Mouse (Mus musculus): Measurements from ENCODE around the gene Endov.

Endov gene

GRCm38 (mm10) chr11:119551468-119551867 lies 60.3 kb downstream of the Endov start:
- Histone ChIP-seq H3K27me3 (ENCODE audit: insufficient read depth, low read length) (peaks cover 96% of the 10 kb centered on the region), H3K9me3 (ENCODE audit: low read length) (no peaks in the 10 kb centered on the region), H3K4me3 (replicated peaks; ENCODE audit: low read length) (no peak overlapping the region), H3K4me1 (replicated peaks; ENCODE audit: low read depth, low read length) (peaks cover 30% of the 10 kb centered on the region), H3K36me3 (ENCODE audit: insufficient read depth, low read length) (no peaks in the 10 kb centered on the region)
- TF ChIP-seq CTCF (conservative IDR thresholded peaks at IDR 0.05; ENCODE audit: low read length) (no peak), NANOG (IDR thresholded peaks at IDR 0.05; ENCODE audit: borderline replicate concordance, low read length) (no peak), POU5F1 (IDR thresholded peaks at IDR 0.05; ENCODE audit: borderline replicate concordance, low read length) (no peak)

- Histone ChIP-seq H3K27me3 (ENCODE audit: insufficient read depth, low read length) (peaks cover 96% of the 10 kb centered on the region), H3K4me3 (replicated peaks; ENCODE audit: low read length) (no peak overlapping the region), H3K4me1 (replicated peaks; ENCODE audit: low read depth, low read length) (peaks cover 28% of the 10 kb centered on the region), H3K36me3 (ENCODE audit: insufficient read depth, low read length) (no peaks in the 10 kb centered on the region), H3K9me3 (ENCODE audit: low read length) (no peaks in the 10 kb centered on the region)
- TF ChIP-seq NANOG (IDR thresholded peaks at IDR 0.05; ENCODE audit: borderline replicate concordance, low read length) (no peak), POU5F1 (IDR thresholded peaks at IDR 0.05; ENCODE audit: borderline replicate concordance, low read length) (no peak), CTCF (conservative IDR thresholded peaks at IDR 0.05; ENCODE audit: low read length) (no peak)
Observed at GRCm38 (mm10) chr11:119552301-119552700, 61.2 kb downstream of the Endov start.

DNA sequence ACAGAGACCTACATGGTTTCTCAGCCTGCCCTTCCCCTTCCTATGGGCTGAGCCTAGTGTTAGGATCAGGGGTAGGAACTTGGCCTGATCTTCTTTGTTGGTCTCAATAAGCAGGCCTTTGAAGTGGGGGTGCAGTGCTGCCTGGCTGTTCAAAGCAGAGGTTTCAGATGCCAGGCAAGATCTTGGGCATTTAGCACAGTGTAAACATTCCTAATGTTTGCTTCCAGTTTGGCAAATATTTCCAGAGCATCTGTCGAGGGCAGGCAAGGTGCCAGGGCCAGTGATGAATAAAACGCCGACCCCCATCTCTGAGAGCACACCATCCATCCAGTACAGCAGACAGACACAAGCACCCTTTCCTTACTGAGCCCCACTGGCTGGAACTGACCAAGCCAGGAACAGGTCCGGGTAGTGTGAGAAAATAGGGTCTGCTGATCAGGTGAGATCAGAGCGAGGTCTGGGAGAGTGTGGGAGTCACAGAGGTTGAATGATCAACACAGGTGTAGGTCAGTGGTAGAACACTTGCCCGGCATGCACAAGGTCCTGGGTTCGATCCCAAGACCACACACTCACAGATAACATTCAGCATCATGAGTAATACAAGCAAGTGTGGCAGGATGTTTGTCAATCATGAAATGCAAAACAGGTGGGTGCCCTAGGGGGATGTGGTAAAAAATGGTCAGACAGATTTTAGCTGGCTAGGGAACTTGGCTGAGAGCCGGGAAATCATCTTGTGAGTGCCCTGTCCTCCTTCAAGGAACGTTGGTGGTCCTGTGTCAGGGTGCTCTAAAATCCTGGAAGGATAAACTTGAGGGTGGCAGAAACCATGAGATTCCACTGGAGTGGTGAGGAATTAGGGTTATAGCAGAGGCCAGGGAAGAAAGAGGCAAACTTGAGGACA lies 62.0 kb downstream of the Endov start:
- peaks cover 89% of the 10 kb centered on the region for H3K27me3 ChIP-seq (ENCODE audit: insufficient read depth, low read length)
- no peak for TF ChIP-seq POU5F1 (IDR thresholded peaks at IDR 0.05; ENCODE audit: borderline replicate concordance, low read length)
- no peak for TF ChIP-seq CTCF (conservative IDR thresholded peaks at IDR 0.05; ENCODE audit: low read length)
- TF ChIP-seq NANOG (IDR thresholded peaks at IDR 0.05; ENCODE audit: borderline replicate concordance, low read length), result no peak
- no peaks in the 10 kb centered on the region for H3K9me3 ChIP-seq (ENCODE audit: low read length)
- H3K4me3 ChIP-seq (replicated peaks; ENCODE audit: low read length), result no peak overlapping the region
- no peaks in the 10 kb centered on the region for H3K36me3 ChIP-seq (ENCODE audit: insufficient read depth, low read length)
- peaks cover 33% of the 10 kb centered on the region for H3K4me1 ChIP-seq (replicated peaks; ENCODE audit: low read depth, low read length)

DNA sequence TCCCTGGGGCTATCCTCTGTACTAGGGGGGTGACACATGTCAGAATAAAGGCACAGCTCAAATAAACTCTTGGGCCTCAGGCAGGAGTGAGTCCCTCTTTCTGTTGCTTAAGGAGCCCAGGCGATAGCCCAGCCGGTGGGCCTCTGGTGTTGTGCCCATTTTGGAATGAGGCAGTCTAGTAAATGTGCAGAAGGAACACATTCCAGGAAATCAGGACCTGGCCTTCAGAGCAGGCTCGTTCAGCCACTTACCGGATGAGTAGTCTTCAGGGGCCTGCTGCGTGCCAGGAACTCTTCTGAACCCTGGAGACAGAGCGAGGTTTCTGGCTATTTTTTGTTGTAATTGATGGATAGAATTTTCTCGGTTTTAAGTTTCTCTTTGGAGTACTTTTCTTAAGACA lies 63.6 kb downstream of the Endov start:
- peaks cover 76% of the 10 kb centered on the region for H3K27me3 ChIP-seq (ENCODE audit: insufficient read depth, low read length)
- H3K36me3 ChIP-seq (ENCODE audit: insufficient read depth, low read length), result no peaks in the 10 kb centered on the region
- peaks cover 33% of the 10 kb centered on the region for H3K4me1 ChIP-seq (replicated peaks; ENCODE audit: low read depth, low read length)
- no peaks in the 10 kb centered on the region for H3K9me3 ChIP-seq (ENCODE audit: low read length)
- TF ChIP-seq NANOG (IDR thresholded peaks at IDR 0.05; ENCODE audit: borderline replicate concordance, low read length) (no peak), CTCF (conservative IDR thresholded peaks at IDR 0.05; ENCODE audit: low read length) (no peak), POU5F1 (IDR thresholded peaks at IDR 0.05; ENCODE audit: borderline replicate concordance, low read length) (no peak)
- H3K4me3 ChIP-seq (replicated peaks; ENCODE audit: low read length), result no peak overlapping the region

DNA sequence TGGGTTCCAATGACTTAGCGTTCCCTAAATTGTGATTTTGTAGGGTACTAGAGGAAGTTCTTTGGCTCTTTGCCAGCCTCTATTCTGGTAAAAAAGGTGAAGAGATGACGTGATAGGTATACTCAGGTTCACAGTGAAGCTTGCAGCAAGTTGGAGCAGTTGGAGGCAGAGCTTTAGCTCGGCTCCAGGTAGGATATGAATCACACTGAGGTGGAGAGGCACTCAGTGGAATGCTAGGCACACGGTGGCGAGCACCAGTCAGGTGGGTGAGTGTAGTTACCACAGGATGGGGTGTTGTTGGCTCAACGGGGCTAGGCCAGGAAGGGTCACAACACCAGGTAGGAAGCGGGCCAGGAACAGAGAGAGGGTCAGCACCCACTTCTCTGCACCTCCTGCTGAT lies 64.0 kb downstream of the Endov start:
- Histone ChIP-seq H3K4me3 (replicated peaks; ENCODE audit: low read length) (no peak overlapping the region), H3K4me1 (replicated peaks; ENCODE audit: low read depth, low read length) (peaks cover 33% of the 10 kb centered on the region), H3K27me3 (ENCODE audit: insufficient read depth, low read length) (peaks cover 74% of the 10 kb centered on the region), H3K36me3 (ENCODE audit: insufficient read depth, low read length) (no peaks in the 10 kb centered on the region), H3K9me3 (ENCODE audit: low read length) (no peaks in the 10 kb centered on the region)
- TF ChIP-seq CTCF (conservative IDR thresholded peaks at IDR 0.05; ENCODE audit: low read length) (no peak), POU5F1 (IDR thresholded peaks at IDR 0.05; ENCODE audit: borderline replicate concordance, low read length) (no peak), NANOG (IDR thresholded peaks at IDR 0.05; ENCODE audit: borderline replicate concordance, low read length) (no peak)

DNA sequence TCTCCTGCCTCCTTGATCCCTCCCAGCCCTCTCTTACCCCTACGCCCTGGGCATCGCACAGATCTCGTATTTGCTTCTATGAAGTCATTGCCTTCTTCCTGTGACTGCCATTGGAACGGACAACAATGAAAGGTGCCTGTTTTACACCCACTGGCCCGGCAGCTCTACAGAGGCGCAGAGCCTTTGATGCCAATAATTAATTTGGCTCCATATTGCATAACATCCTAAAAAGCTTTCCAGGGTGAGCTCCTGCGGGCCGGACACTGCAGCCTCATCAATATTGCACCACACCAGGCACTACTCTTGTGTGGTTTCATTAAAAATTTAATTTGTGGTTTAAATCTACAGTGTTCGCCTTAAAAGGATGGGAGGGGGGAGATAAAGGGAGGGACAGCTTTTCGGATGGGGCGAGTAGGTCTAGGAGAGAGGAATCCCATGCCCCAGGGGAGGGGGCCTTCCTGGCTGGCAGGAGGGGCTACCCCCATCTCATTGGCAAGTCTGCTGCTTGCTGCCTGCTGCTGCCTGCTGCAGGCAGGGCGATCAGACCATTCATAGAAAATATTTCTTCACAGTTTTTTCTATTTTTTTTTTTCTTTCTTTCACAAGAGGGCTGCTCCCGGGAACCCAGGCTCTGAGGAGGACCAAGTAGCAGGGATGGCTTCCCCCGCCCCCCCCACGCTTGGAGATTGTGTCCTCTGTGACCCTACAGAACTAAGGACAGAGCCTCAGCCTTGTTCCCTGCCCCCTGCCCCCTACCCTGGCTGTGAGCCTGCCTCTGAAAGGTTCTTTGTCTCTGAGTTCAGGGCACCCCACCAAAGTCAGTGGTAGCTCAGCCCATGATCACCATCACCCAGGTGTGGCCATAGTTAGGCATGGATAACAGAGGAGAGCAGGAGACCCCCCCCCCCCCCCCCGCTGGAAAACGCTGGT lies 67.1 kb downstream of the Endov start:
- no peaks in the 10 kb centered on the region for H3K9me3 ChIP-seq (ENCODE audit: low read length)
- no peak overlapping the region for H3K4me3 ChIP-seq (replicated peaks; ENCODE audit: low read length)
- H3K27me3 ChIP-seq (ENCODE audit: insufficient read depth, low read length), result peaks cover 60% of the 10 kb centered on the region
- no peaks in the 10 kb centered on the region for H3K36me3 ChIP-seq (ENCODE audit: insufficient read depth, low read length)
- no peak for TF ChIP-seq CTCF (conservative IDR thresholded peaks at IDR 0.05; ENCODE audit: low read length)
- no peak for TF ChIP-seq POU5F1 (IDR thresholded peaks at IDR 0.05; ENCODE audit: borderline replicate concordance, low read length)
- TF ChIP-seq NANOG (IDR thresholded peaks at IDR 0.05; ENCODE audit: borderline replicate concordance, low read length), result no peak
- H3K4me1 ChIP-seq (replicated peaks; ENCODE audit: low read depth, low read length), result peaks cover 36% of the 10 kb centered on the region

- Histone ChIP-seq H3K27me3 (ENCODE audit: insufficient read depth, low read length) (peaks cover 61% of the 10 kb centered on the region), H3K9me3 (ENCODE audit: low read length) (no peaks in the 10 kb centered on the region), H3K36me3 (ENCODE audit: insufficient read depth, low read length) (no peaks in the 10 kb centered on the region), H3K4me1 (replicated peaks; ENCODE audit: low read depth, low read length) (peaks cover 43% of the 10 kb centered on the region), H3K4me3 (replicated peaks; ENCODE audit: low read length) (no peak overlapping the region)
- no peak for TF ChIP-seq CTCF (conservative IDR thresholded peaks at IDR 0.05; ENCODE audit: low read length)
- TF ChIP-seq POU5F1 (IDR thresholded peaks at IDR 0.05; ENCODE audit: borderline replicate concordance, low read length), result no peak
- TF ChIP-seq NANOG (IDR thresholded peaks at IDR 0.05; ENCODE audit: borderline replicate concordance, low read length), result no peak
Observed at GRCm38 (mm10) chr11:119558870-119559610, 67.9 kb downstream of the Endov start.

Data from E14TG2a.4 (cell line).